Mouse (Mus musculus) liver, embryonic 13.5 days (tissue): ENCODE results near the gene Tiam2. TPM values are rescaled to one million over a fixed set of nuclear protein-coding genes. Genes with fewer than 3 reads are reported as not detected.

Source experiments
- ATAC-seq: fragments of 200-750 bp; cut with Nextera tagmentation; 2 replicates; pipeline ENCODE4 v1.8.0; 2017; ENCODE audit warnings: low read depth, mild to moderate bottlenecking, moderate number of reproducible peaks, moderate library complexity
- DNase-seq: peaks from one replicate; pipeline ENCODE4 v3.0.0; 2022
- H3K27ac ChIP-seq: fragments of 300-500 bp; sonication (generic); 2 replicates; pipeline ENCODE4 v1.5.1; 2015; ENCODE audit warnings: moderate library complexity, mild to moderate bottlenecking, inconsistent platforms
- H3K27me3 ChIP-seq: fragments of 300-500 bp; sonication (generic); 2 replicates; pipeline ENCODE4 v1.6.1; 2015; ENCODE audit warnings: mild to moderate bottlenecking, inconsistent platforms
- H3K36me3 ChIP-seq: fragments of 300-500 bp; sonication (generic); 2 replicates; pipeline ENCODE4 v1.6.1; 2015; ENCODE audit warnings: mild to moderate bottlenecking, inconsistent platforms
- H3K4me1 ChIP-seq: fragments of 300-500 bp; sonication (generic); replicated peaks from 2 replicates; pipeline ENCODE4 v1.6.1; 2015; ENCODE audit warnings: inconsistent platforms
- H3K4me2 ChIP-seq: fragments of 300-500 bp; sonication (generic); 2 replicates; pipeline ENCODE4 v1.6.1; 2015; ENCODE audit warnings: inconsistent platforms, mild to moderate bottlenecking, moderate library complexity
- H3K4me3 ChIP-seq: fragments of 300-500 bp; sonication (generic); replicated peaks from 2 replicates; pipeline ENCODE4 v1.5.1; 2015; ENCODE audit warnings: mild to moderate bottlenecking, inconsistent platforms
- H3K9ac ChIP-seq: fragments of 300-500 bp; sonication (generic); 2 replicates; pipeline ENCODE4 v1.6.1; 2015; ENCODE audit warnings: mild to moderate bottlenecking, inconsistent platforms
- H3K9me3 ChIP-seq: fragments of 300-500 bp; sonication (generic); replicated peaks from 2 replicates; pipeline ENCODE4 v1.6.1; 2016; ENCODE audit warnings: inconsistent platforms
- WGBS: fragments of 180-500 bp; shearing (Covaris S2); methylation state at CpG from one replicate; pipeline ENCODE4 v1.1.7; 2015; ENCODE audit not compliant: insufficient replicate concordance; 5-methylcytosine and 5-hydroxymethylcytosine counted together
- polyA plus RNA-seq: library from polyadenylated mRNA; unstranded; fragments of >200 nt; fragmentation: Nextera tagmentation; extraction: Ambion mirVana; gene quantifications from 2 replicates; pipeline ENCODE4 v1.2.1, GENCODE M21; 2015

The Tiam2 gene
- polyA plus RNA-seq, 1 experiment from 2014 or later, result 0.59 TPM

DNA sequence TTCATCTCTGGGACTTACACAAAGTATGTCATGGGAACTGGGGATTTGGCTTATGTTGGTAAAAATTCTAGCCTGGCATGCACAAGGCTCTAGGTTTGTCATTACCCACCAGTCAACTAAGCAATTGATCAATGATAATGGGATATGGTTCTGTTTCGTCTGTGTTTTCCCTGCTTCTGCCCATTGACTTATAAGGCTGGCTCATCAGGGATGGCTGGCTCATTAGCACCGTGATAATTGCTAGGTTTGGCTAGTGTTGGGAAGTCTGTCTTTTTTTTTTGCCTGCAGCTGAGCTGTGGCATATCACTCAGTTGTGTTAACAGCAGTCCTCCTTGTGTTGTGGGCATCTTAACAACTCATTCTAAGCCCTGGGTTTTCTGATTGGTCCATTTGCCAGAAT lies 36.8 kb downstream of the Tiam2 start:
- DNase-seq (no peak), ATAC-seq (no peak)
- no peaks in the 10 kb centered on the region for H3K36me3 ChIP-seq
- no peak overlapping the region for H3K4me3 ChIP-seq
- no peaks in the 10 kb centered on the region for H3K4me1 ChIP-seq
- no peaks in the 10 kb centered on the region for H3K27me3 ChIP-seq
- no peak overlapping the region for H3K27ac ChIP-seq
- H3K4me2 ChIP-seq, result no peak overlapping the region
- WGBS, result 60% methylated on average over 2 of the region's 2 CpGs
- no peaks in the 10 kb centered on the region for H3K9me3 ChIP-seq
- no peak overlapping the region for H3K9ac ChIP-seq

DNA sequence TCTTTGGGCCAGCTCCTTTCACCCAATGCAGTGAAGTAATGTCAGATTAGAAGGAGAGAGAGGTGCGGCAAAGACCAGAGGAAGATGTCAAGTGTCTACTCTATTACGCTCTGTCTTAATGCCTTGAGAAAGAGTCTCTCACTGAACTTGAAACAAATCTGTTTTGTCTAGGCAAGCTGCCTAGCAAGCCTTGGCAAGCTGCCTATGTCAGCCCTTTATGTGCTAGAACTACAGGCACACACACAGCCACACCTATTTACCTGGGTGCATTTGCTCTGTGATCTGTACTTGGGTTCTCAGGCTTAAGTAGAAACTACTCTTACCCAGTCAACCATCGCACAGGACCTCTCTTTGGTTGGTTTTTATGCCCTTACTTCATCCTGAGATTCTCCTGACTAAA lies 40.4 kb downstream of the Tiam2 start:
- H3K9ac ChIP-seq, result no peak overlapping the region
- no peak overlapping the region for H3K4me2 ChIP-seq
- no peaks in the 10 kb centered on the region for H3K36me3 ChIP-seq
- 78% methylated on average over 3 of the region's 3 CpGs for WGBS
- H3K9me3 ChIP-seq, result no peaks in the 10 kb centered on the region
- H3K27me3 ChIP-seq, result no peaks in the 10 kb centered on the region
- no peaks in the 10 kb centered on the region for H3K4me1 ChIP-seq
- no peak overlapping the region for H3K27ac ChIP-seq
- ATAC-seq (no peak), DNase-seq (no peak)
- no peak overlapping the region for H3K4me3 ChIP-seq

DNA sequence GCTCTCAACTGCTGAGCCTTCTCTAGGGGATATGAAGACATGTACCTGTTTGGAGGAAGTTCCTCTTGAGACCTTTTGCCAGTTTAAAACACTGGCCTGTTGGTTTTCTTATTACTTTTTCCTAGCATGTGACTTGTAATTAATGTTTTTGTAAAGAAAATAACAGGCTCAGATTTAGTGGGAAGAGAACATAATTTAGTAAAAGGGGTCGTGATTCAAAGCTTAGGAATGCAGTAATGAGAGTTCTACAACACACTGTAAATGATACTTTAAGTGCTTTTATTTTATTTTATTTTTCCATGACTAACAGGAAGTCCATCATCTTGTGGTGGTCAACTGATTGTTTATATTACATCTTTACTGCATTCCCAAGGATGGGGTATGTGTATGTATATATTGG lies 42.0 kb downstream of the Tiam2 start:
- 35% methylated on average over 1 of the region's 1 CpGs for WGBS
- Histone ChIP-seq H3K4me3 (no peak overlapping the region), H3K36me3 (no peaks in the 10 kb centered on the region), H3K27ac (no peak overlapping the region), H3K4me1 (no peaks in the 10 kb centered on the region), H3K9me3 (no peaks in the 10 kb centered on the region), H3K4me2 (no peak overlapping the region), H3K9ac (no peak overlapping the region), H3K27me3 (no peaks in the 10 kb centered on the region)
- ATAC-seq (no peak), DNase-seq (no peak)

DNA sequence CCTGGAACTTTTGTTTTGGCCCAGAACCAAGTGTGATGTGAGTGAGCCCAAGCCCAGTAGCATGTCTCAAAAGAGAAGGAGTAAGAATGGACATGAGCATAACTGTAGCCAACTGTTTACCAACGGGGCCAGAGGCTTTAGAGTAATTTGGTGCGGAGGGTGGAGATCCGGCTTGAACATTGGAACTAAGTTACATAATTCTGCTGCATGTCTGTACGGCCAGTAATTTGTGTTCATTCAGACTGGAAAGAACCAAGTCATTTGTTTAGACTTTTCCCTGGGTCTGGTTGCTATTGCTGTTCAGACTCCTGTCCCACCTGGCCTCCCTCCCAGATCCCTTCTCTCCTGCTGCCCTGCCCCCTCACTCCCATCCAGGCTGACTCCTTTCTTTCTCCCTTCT lies 43.3 kb downstream of the Tiam2 start:
- no peak for DNase-seq
- H3K36me3 ChIP-seq, result no peaks in the 10 kb centered on the region
- H3K4me1 ChIP-seq, result no peaks in the 10 kb centered on the region
- no peak overlapping the region for H3K4me2 ChIP-seq
- no peak overlapping the region for H3K27ac ChIP-seq
- H3K9ac ChIP-seq, result no peak overlapping the region
- ATAC-seq, result no peak
- H3K4me3 ChIP-seq, result no peak overlapping the region
- no peaks in the 10 kb centered on the region for H3K9me3 ChIP-seq
- 69% methylated on average over 4 of the region's 4 CpGs for WGBS
- no peaks in the 10 kb centered on the region for H3K27me3 ChIP-seq

DNA sequence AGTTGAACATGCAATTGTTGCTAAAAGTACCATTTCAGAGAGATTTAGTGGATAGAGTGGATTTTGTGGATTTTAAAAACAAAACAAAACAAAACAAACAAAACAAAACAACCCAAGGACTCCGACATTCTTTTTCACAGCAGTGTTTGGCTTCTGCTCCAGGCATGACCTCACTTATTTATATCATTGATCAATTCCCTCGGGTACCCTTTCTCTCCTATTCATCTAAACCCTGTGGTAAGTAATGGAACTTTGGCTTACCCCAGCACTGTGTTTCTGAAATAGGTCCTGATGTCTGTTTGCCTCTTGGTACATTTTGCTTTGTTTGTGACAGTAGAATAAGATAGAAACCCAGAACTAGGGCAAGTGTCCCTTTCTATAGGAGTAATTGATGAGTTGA lies 52.2 kb downstream of the Tiam2 start:
- DNase-seq (no peak), ATAC-seq (no peak)
- Histone ChIP-seq H3K36me3 (no peaks in the 10 kb centered on the region), H3K27ac (no peak overlapping the region), H3K4me3 (no peak overlapping the region), H3K4me2 (no peak overlapping the region), H3K27me3 (no peaks in the 10 kb centered on the region), H3K9me3 (no peaks in the 10 kb centered on the region), H3K9ac (no peak overlapping the region), H3K4me1 (no peaks in the 10 kb centered on the region)
- 42% methylated on average over 2 of the region's 2 CpGs for WGBS

DNA sequence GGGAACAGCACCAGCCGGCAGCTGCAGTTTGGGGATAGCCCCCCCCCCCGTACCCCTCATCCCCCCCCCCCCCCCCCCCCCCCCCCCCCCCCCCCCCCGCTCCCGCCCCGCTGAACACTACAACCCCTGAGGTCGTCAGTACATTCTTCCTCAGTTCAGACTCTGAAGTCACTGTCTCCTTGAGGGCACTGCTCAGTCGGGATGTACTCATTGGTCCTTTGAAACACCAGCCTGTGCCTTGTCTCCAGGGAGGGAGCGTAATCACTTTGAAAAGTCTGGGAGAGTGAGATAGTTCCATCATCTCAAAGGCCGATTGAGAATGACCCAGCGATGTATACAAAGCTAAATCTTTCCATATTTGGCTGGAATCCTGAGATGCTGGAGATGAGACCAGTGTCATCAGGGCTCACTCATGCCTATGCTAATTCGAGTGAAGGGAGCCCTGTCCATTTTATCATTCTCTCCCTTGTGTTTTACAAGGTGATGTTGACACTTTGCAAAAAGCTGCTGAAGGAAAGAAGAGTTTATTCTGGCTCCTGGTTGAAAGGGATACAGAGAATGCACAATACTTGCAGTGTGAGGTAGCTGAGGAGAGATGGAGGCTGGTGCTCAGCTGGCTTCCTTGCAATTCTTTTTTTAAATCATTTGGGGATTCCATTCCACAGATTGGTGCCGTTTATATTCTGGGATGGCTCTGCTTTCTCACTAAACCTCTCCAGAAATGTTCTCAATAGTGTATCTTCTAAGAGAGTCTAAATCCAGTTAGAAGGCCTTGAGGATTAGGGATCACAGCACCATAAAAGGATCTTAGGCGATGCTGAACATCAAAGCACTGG lies 53.6 kb downstream of the Tiam2 start:
- no peaks in the 10 kb centered on the region for H3K4me1 ChIP-seq
- H3K27ac ChIP-seq, result no peak overlapping the region
- no peaks in the 10 kb centered on the region for H3K27me3 ChIP-seq
- no peak overlapping the region for H3K4me2 ChIP-seq
- WGBS, result 44% methylated on average over 9 of the region's 13 CpGs
- no peak overlapping the region for H3K4me3 ChIP-seq
- no peak for ATAC-seq
- H3K9ac ChIP-seq, result no peak overlapping the region
- H3K9me3 ChIP-seq, result no peaks in the 10 kb centered on the region
- no peak for DNase-seq
- H3K36me3 ChIP-seq, result no peaks in the 10 kb centered on the region

DNA sequence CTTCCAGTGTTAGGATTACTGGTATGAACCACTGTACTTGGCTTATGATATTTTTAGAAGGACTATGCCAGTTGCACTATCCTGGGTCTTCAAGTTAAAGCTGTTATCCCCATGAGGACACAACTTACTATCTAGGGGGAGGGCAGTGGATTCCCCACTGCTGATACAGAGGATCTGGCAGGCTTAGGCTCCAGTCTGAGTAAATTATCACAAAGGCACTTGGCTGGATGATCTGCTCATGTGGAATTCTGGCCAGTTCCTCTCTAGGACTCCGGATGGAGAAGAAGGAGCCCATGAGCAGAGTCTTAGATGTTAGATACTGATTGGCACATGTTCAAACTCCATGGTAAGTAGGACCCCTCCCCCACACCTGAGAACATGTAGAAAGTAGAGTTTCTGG lies 59.0 kb downstream of the Tiam2 start:
- ATAC-seq, result no peak
- WGBS, result 49% methylated on average over 1 of the region's 1 CpGs
- H3K9ac ChIP-seq, result no peak overlapping the region
- H3K27ac ChIP-seq, result no peak overlapping the region
- no peaks in the 10 kb centered on the region for H3K36me3 ChIP-seq
- H3K4me1 ChIP-seq, result no peaks in the 10 kb centered on the region
- H3K27me3 ChIP-seq, result no peaks in the 10 kb centered on the region
- no peak for DNase-seq
- no peaks in the 10 kb centered on the region for H3K9me3 ChIP-seq
- no peak overlapping the region for H3K4me2 ChIP-seq
- no peak overlapping the region for H3K4me3 ChIP-seq

DNA sequence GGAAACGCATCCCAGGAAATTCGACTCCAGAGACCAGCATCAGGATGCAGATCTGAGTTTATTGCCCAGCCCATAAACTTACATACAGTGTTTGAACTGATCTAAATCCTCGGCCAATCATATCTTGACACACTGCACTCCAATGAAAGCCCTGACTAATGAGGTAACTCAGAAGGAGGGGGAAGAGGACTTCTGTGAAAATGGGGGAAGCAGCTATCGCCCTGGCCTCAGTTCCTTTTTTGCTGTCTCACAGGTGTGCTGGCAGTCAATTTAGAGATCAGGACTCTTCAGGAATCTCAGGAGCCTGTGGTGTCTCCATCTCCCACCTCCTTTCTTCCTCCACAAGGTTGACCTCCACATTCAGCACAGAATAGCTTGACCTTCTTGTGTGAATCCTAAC lies 61.4 kb downstream of the Tiam2 start:
- Histone ChIP-seq H3K9me3 (no peaks in the 10 kb centered on the region), H3K36me3 (no peaks in the 10 kb centered on the region), H3K4me1 (no peaks in the 10 kb centered on the region), H3K27ac (no peak overlapping the region), H3K27me3 (no peaks in the 10 kb centered on the region), H3K4me3 (no peak overlapping the region), H3K4me2 (no peak overlapping the region), H3K9ac (no peak overlapping the region)
- WGBS, result 41% methylated on average over 4 of the region's 4 CpGs
- ATAC-seq (no peak), DNase-seq (no peak)

DNA sequence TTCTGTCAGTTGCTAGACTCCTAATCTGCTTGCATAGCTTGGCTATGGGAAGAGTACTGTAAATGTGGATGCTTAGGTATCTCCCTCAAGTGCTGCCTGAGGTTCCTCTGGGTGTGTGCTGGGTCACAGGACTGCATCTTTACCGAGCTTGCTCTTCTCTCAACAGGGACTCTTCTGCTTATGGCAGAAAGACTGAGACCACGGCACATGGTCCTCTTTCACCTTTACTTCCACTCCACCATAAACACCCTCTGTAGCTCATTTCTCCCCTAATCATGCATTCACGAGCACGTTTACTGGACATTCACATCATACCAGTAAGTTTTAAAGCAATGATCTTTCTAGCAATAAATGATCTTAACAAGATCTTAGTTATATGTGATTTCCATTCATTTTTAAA lies 63.4 kb downstream of the Tiam2 start:
- H3K4me1 ChIP-seq, result no peaks in the 10 kb centered on the region
- no peaks in the 10 kb centered on the region for H3K36me3 ChIP-seq
- 52% methylated on average over 4 of the region's 4 CpGs for WGBS
- H3K4me2 ChIP-seq, result no peak overlapping the region
- H3K9me3 ChIP-seq, result no peaks in the 10 kb centered on the region
- H3K27me3 ChIP-seq, result no peaks in the 10 kb centered on the region
- DNase-seq (no peak), ATAC-seq (no peak)
- no peak overlapping the region for H3K27ac ChIP-seq
- H3K9ac ChIP-seq, result no peak overlapping the region
- H3K4me3 ChIP-seq, result no peak overlapping the region

DNA sequence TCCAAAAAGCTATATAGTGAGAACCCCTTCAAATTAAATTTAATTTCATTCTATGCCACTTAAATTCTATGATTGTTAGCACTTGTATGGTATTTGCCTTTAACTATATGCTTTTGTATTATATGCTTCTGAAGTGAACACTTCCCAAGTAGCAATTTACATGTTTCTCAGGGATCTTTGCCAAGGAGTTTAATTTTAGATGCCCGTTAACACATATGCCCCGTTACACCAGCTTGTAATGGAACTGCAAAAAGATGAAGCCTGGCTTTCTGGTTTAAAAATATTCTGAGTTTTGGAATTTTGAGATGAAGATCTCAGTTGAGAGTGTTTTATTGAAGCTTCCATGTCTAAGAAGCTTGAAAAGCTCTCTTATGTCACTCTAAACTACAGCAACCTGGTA lies 67.6 kb downstream of the Tiam2 start:
- H3K4me1 ChIP-seq, result no peaks in the 10 kb centered on the region
- 82% methylated on average over 2 of the region's 2 CpGs for WGBS
- H3K27ac ChIP-seq, result no peak overlapping the region
- no peak overlapping the region for H3K4me3 ChIP-seq
- H3K9me3 ChIP-seq, result no peaks in the 10 kb centered on the region
- no peaks in the 10 kb centered on the region for H3K36me3 ChIP-seq
- no peak overlapping the region for H3K9ac ChIP-seq
- DNase-seq (no peak), ATAC-seq (no peak)
- no peaks in the 10 kb centered on the region for H3K27me3 ChIP-seq
- no peak overlapping the region for H3K4me2 ChIP-seq

DNA sequence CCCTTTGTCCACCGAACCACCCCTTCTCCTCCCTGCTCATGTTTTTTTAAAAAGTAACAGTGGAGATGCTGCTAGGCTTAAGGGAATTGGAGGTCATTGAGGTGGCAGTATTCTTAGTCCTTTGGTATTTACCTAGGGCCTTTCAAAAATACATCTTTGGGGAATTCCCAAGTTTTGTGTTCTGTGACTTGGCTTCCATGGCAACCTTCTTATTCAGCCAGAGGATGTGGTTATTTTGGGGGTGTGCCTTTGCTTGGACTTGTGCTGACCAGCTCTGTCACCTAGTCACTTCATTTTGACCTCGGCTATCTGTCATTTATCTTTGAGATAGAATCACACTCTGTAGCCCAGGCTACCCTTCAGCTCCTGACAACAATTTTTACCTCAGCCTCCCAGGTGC lies 68.6 kb downstream of the Tiam2 start:
- H3K36me3 ChIP-seq, result no peaks in the 10 kb centered on the region
- H3K4me3 ChIP-seq, result no peak overlapping the region
- WGBS, result 58% methylated on average over 2 of the region's 2 CpGs
- H3K27ac ChIP-seq, result no peak overlapping the region
- no peaks in the 10 kb centered on the region for H3K27me3 ChIP-seq
- ATAC-seq (no peak), DNase-seq (no peak)
- no peaks in the 10 kb centered on the region for H3K9me3 ChIP-seq
- H3K4me2 ChIP-seq, result no peak overlapping the region
- no peaks in the 10 kb centered on the region for H3K4me1 ChIP-seq
- H3K9ac ChIP-seq, result no peak overlapping the region

DNA sequence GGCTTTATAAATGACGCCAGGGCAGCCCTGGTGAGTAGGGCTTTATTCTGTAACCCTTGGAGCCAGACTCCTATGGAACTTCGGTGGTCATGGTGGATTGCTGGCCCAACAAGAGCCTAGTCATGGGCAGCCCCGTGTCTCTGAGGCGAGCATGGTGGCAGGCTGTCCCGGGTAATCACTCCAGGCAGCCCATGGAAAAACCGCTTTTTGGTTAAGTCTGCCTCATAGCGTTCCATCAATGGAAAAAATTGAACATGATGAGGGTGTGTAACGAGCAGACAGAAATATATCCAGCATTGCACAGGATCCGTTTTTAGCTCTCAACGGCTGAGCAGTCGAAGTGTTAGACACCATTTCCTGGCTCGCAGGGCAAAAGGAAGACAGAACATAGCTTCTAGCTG lies 70.5 kb downstream of the Tiam2 start:
- no peak overlapping the region for H3K9ac ChIP-seq
- no peak overlapping the region for H3K4me3 ChIP-seq

More for the DNA sequence above, 70.5 kb downstream of the Tiam2 start:
- Histone ChIP-seq H3K36me3 (no peaks in the 10 kb centered on the region), H3K27me3 (no peaks in the 10 kb centered on the region), H3K4me1 (no peaks in the 10 kb centered on the region), H3K4me2 (no peak overlapping the region), H3K27ac (no peak overlapping the region), H3K9me3 (no peaks in the 10 kb centered on the region)
- DNase-seq (no peak), ATAC-seq (no peak)
- WGBS, result 45% methylated on average over 12 of the region's 12 CpGs
